22 mouse cellular contexts compared by ENCODE assay signal in genomic region chr1:120698189-120698588, GRCm38 (mm10).
DNase-seq lines count a peak whose midpoint lies in the region; ATAC-seq and TF ChIP-seq lines count a peak whose summit lies in the region.
"Had no signal": no experiment of that assay in that cellular context is flagged by ENCODE, and none has a peak within 500 bp of the region (broad histone marks: within the 10 kb centered on the region; RNA-seq: fewer than 3 reads in every experiment).

No protein-coding gene starts in this region.

- ATAC-seq in hindbrain, postnatal 0 days, result no peak
- ATAC-seq in hindbrain, embryonic 12.5 days (ENCODE audit: low FRiP score), result no peak
- ATAC-seq in midbrain, embryonic 13.5 days, result 0 out of 2 replicates have a peak, but pooled peaks have one; percentile 20
- ATAC-seq: liver, embryonic 12.5 days had no signal

- TF ChIP-seq CTCF in hindbrain, postnatal 0 days (IDR thresholded peaks at IDR 0.05; ENCODE audit: low read depth), result 0 out of 2 replicates have a peak, but pooled peaks have one; percentile 12
- peak; percentile 26; the same call in 1 of the 2 replicates for TF ChIP-seq CTCF in brain, embryonic 14.5 days (IDR thresholded peaks at IDR 0.05; ENCODE audit: borderline replicate concordance, extremely low read depth, insufficient read depth, insufficient read length)

- H3K36me3 ChIP-seq in hindbrain, postnatal 0 days (ENCODE audit: insufficient read depth, low read length), result no peaks in the 10 kb centered on the region
- no peaks in the 10 kb centered on the region for H3K36me3 ChIP-seq in hindbrain, embryonic 12.5 days
- no peaks in the 10 kb centered on the region for H3K36me3 ChIP-seq in midbrain, embryonic 13.5 days
- H3K36me3 ChIP-seq in midbrain, embryonic 10.5 days, result peaks cover 8% of the 10 kb centered on the region; the same call in 1 of the 2 replicates
- H3K36me3 ChIP-seq in ES-E14 (ENCODE audit: control insufficient read depth, insufficient read depth, low read length, poor library complexity, severe bottlenecking), result no peaks in the 10 kb centered on the region
- H3K36me3 ChIP-seq: embryonic facial prominence, embryonic 12.5 days; forebrain, embryonic 12.5 days; limb, embryonic 13.5 days; liver, embryonic 12.5 days had no signal

- H3K4me1 ChIP-seq in hindbrain, postnatal 0 days (ENCODE audit: insufficient read depth, low read length), result no peaks in the 10 kb centered on the region
- H3K4me1 ChIP-seq in hindbrain, embryonic 12.5 days, result no peaks in the 10 kb centered on the region
- H3K4me1 ChIP-seq in midbrain, embryonic 13.5 days (replicated peaks), result no peaks in the 10 kb centered on the region
- H3K4me1 ChIP-seq in midbrain, embryonic 10.5 days, result no peaks in the 10 kb centered on the region
- no peaks in the 10 kb centered on the region for H3K4me1 ChIP-seq in ES-E14 (ENCODE audit: control insufficient read depth in 2 of 2, insufficient read depth in 2 of 2, low read length in 2 of 2, poor library complexity in 1 of 2)
- H3K4me1 ChIP-seq: embryonic facial prominence, embryonic 12.5 days; forebrain, embryonic 12.5 days; liver, embryonic 12.5 days had no signal

- no peak overlapping the region for H3K4me2 ChIP-seq in hindbrain, postnatal 0 days (ENCODE audit: low read depth, low read length)
- H3K4me2 ChIP-seq in hindbrain, embryonic 12.5 days (replicated peaks), result no peak overlapping the region
- no peak overlapping the region for H3K4me2 ChIP-seq in midbrain, embryonic 13.5 days (replicated peaks)
- H3K4me2 ChIP-seq: embryonic facial prominence, embryonic 12.5 days; forebrain, embryonic 12.5 days; heart, embryonic 11.5 days; limb, embryonic 13.5 days; liver, embryonic 12.5 days had no signal

- no peak overlapping the region for H3K4me3 ChIP-seq in hindbrain, postnatal 0 days (ENCODE audit: low read length)
- H3K4me3 ChIP-seq in hindbrain, embryonic 12.5 days, result no peak overlapping the region
- H3K4me3 ChIP-seq in midbrain, embryonic 13.5 days (replicated peaks), result no peak overlapping the region
- no peak overlapping the region for H3K4me3 ChIP-seq in midbrain, embryonic 10.5 days
- no peak overlapping the region for H3K4me3 ChIP-seq in ES-E14 (ENCODE audit: insufficient read depth in 1 of 2, low read depth in 1 of 2, low read length in 2 of 2, poor library complexity in 1 of 2, severe bottlenecking in 1 of 2)
- H3K4me3 ChIP-seq: embryonic facial prominence, embryonic 12.5 days; erythroblast, embryonic 14.5 days; forebrain, embryonic 12.5 days; limb, embryonic 13.5 days; liver, embryonic 12.5 days had no signal

- H3K27me3 ChIP-seq in hindbrain, postnatal 0 days (ENCODE audit: insufficient read depth, low read length), result no peaks in the 10 kb centered on the region
- no peaks in the 10 kb centered on the region for H3K27me3 ChIP-seq in hindbrain, embryonic 12.5 days
- H3K27me3 ChIP-seq in midbrain, embryonic 13.5 days, result no peaks in the 10 kb centered on the region
- no peaks in the 10 kb centered on the region for H3K27me3 ChIP-seq in midbrain, embryonic 10.5 days (ENCODE audit: low read depth, poor library complexity, severe bottlenecking)
- H3K27me3 ChIP-seq: embryonic facial prominence, embryonic 12.5 days; forebrain, embryonic 12.5 days; liver, embryonic 12.5 days had no signal

- in situ Hi-C loops in ES-E14 (cut with MboI; ENCODE audit: low sequenced_read_pairs in 2 of 2, unreplicated experiment in 2 of 2), result no loop called here

- no peaks in the 10 kb centered on the region for H3K9me3 ChIP-seq in hindbrain, postnatal 0 days (ENCODE audit: low read length)
- H3K9me3 ChIP-seq in hindbrain, embryonic 12.5 days (replicated peaks), result peaks cover 12% of the 10 kb centered on the region
- H3K9me3 ChIP-seq in midbrain, embryonic 13.5 days, result 0 out of 2 replicates have a peak, but pooled peaks cover 5% of the 10 kb centered on the region
- peaks cover 7% of the 10 kb centered on the region; the same call in 1 of the 2 replicates for H3K9me3 ChIP-seq in midbrain, embryonic 10.5 days (replicated peaks)
- H3K9me3 ChIP-seq in ES-E14 (ENCODE audit: control insufficient read depth, insufficient read depth, low read depth, low read length), result no peaks in the 10 kb centered on the region
- H3K9me3 ChIP-seq: embryonic facial prominence, embryonic 12.5 days; liver, embryonic 12.5 days had no signal

- no peak overlapping the region for H3K27ac ChIP-seq in hindbrain, postnatal 0 days
- no peak overlapping the region for H3K27ac ChIP-seq in hindbrain, embryonic 12.5 days
- H3K27ac ChIP-seq in midbrain, embryonic 13.5 days, result no peak overlapping the region
- no peak overlapping the region for H3K27ac ChIP-seq in midbrain, embryonic 10.5 days (replicated peaks)
- no peak overlapping the region for H3K27ac ChIP-seq in ES-E14 (ENCODE audit: insufficient read depth, low read depth, low read length, poor library complexity, severe bottlenecking)
- H3K27ac ChIP-seq: embryonic facial prominence, embryonic 12.5 days; forebrain, embryonic 12.5 days; limb, embryonic 13.5 days; liver, embryonic 12.5 days had no signal

- DNase-seq in hindbrain, postnatal 0 days (ENCODE audit: low spot score), result no peak
- DNase-seq in midbrain, embryonic 10.5 days (ENCODE audit: low spot score), result no peak
- peak; percentile 11 for DNase-seq in ES-E14 (ENCODE audit: low read depth, low spot score)
- DNase-seq in brain, embryonic 14.5 days (ENCODE audit: low read depth), result no peak
- no peak for DNase-seq in left cerebral cortex, adult 9 months (ENCODE audit: low spot score in 2 of 2)
- DNase-seq in cerebellum, adult 11 months, result no peak
- DNase-seq: adrenal gland, postnatal 14 days; B cell, adult 2 months; cerebellum, adult 9-11 months; heart, postnatal 14 days; kidney, adult 2 months; kidney, postnatal 10 days; layer of hippocampus, postnatal 36 days; lung, adult 2 months had no signal

- WGBS in hindbrain, postnatal 0 days, result 69% methylated on average over 4 of the region's 4 CpGs
- WGBS in hindbrain, embryonic 12.5 days, result 75% methylated on average over 4 of the region's 4 CpGs
- 72% methylated on average over 4 of the region's 4 CpGs for WGBS in midbrain, embryonic 13.5 days
- whole genome bisulfite sequencing in midbrain, embryonic 10.5 days, result 75% methylated on average over 4 of the region's 4 CpGs

- H3K9ac ChIP-seq in hindbrain, postnatal 0 days (replicated peaks; ENCODE audit: low read length), result no peak overlapping the region
- no peak overlapping the region for H3K9ac ChIP-seq in hindbrain, embryonic 12.5 days
- no peak overlapping the region for H3K9ac ChIP-seq in midbrain, embryonic 13.5 days (replicated peaks)
- H3K9ac ChIP-seq in ES-E14 (ENCODE audit: insufficient read depth, low read depth, low read length, poor library complexity, severe bottlenecking), result no peak overlapping the region
- H3K9ac ChIP-seq: embryonic facial prominence, embryonic 12.5 days; forebrain, embryonic 12.5 days; limb, embryonic 13.5 days; liver, embryonic 12.5 days had no signal

- TF ChIP-seq POLR2A in brain, embryonic 14.5 days (IDR thresholded peaks at IDR 0.05; ENCODE audit: borderline replicate concordance, extremely low read depth, insufficient read depth, insufficient read length, poor library complexity, severe bottlenecking), result no peak

TF ChIP-seq in ES-E14, 5 proteins besides CTCF, POLR2A, EP300 and RAD21:
- TF ChIP-seq ZC3H11A (IDR thresholded peaks at IDR 0.05; ENCODE audit: borderline replicate concordance, low read depth, low read length) (0 out of 2 replicates have a peak, but pooled peaks have one; percentile 24), MAFK (IDR thresholded peaks at IDR 0.05; ENCODE audit: insufficient read depth, low read depth, low read length) (no peak)
